Mouse (Mus musculus): ENCODE results near the gene Bmp6.

- no peak for TF ChIP-seq CTCF (IDR thresholded peaks at IDR 0.05; ENCODE audit: borderline replicate concordance, insufficient read depth, low read length)
- TF ChIP-seq POLR2A (IDR thresholded peaks at IDR 0.05; ENCODE audit: low read depth, low read length) = no peak
Measured at GRCm38 (mm10) chr13:38422491-38422890, 77.6 kb downstream of the Bmp6 start.
